Mouse (Mus musculus) bone marrow, adult 2 months (tissue): ENCODE measurements around the gene Pex12. TPM values are rescaled to one million over a fixed set of nuclear protein-coding genes. Genes with fewer than 3 reads are reported as not detected.
"Not testable (repeated sequence)": the region's sequence is repeated elsewhere in the genome, so short reads cannot be mapped to it uniquely, and the experiment has no call there.

Experiments used
- H3K27ac ChIP-seq: fragments of 200-500 bp; 2 replicates; pipeline ENCODE4 v1.5.1; 2012; ENCODE audit warnings: low read depth, mild to moderate bottlenecking, control low read depth, inconsistent platforms, low read length; ENCODE audit not compliant: control insufficient read depth, poor library complexity, insufficient read depth
- H3K4me1 ChIP-seq: fragments of 200-500 bp; 2 replicates; pipeline ENCODE4 v1.6.1; 2011; ENCODE audit warnings: low read length; ENCODE audit not compliant: control insufficient read depth, insufficient read depth
- H3K4me3 ChIP-seq: fragments of 200-500 bp; replicated peaks from 2 replicates; pipeline ENCODE3; 2011; ENCODE audit warnings: mild to moderate bottlenecking, low read depth, low read length, control low read depth; ENCODE audit not compliant: control insufficient read depth
- CTCF ChIP-seq: fragments of 200-500 bp; IDR thresholded peaks from 2 replicates; pipeline ENCODE4 v1.5.1; 2011; ENCODE audit warnings: low read length, control low read depth; ENCODE audit not compliant: control insufficient read depth, insufficient read depth
- POLR2A ChIP-seq: fragments of 200-500 bp; IDR thresholded peaks from 2 replicates; pipeline ENCODE4 v1.6.1; 2011; ENCODE audit warnings: low read depth, mild to moderate bottlenecking, control low read depth, low read length, borderline replicate concordance; ENCODE audit not compliant: control insufficient read depth
- WGBS: fragments of 180-500 bp; shearing (Covaris S2); methylation state at CpG from one replicate; pipeline ENCODE4 v1.1.7; 2018; 5-methylcytosine and 5-hydroxymethylcytosine counted together
- polyA plus RNA-seq: library from polyadenylated mRNA; stranded (reverse); fragments of >200 nt; gene quantifications from 2 replicates; pipeline ENCODE4 v1.2.4, GENCODE M21; 2011; ENCODE audit warnings: low replicate concordance; ENCODE audit not compliant: missing spikeins, insufficient read depth, insufficient read length

The Pex12 gene
- polyA plus RNA-seq, 1 experiment = 7.3 TPM

DNA sequence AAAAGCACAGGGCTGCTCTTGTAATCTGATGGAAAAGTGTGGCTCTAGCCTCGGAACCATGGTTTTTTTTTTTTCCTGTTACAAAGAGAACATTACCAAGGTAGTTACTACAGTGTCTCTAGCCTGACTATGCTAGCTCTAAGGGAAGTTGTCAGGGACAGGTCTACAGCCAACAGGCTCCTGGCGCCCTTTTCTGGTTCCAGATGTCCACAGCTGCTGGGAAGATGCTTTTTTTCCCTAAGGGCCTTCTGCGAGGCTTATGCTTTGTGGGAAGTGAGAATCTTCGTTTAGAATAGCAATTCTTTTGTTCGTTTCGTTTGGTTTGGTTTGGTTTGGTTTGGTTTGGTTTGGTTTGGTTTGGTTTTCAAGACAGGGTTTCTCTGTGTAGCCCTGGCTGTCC lies 22.7 kb downstream of the Pex12 start:
- 76% methylated on average over 6 of the region's 6 CpGs for WGBS
- H3K4me1 ChIP-seq = no peaks in the 10 kb centered on the region; the same call in 1 of the 2 replicates
- no peak overlapping the region for H3K27ac ChIP-seq
- H3K4me3 ChIP-seq = no peak overlapping the region
- no peak for TF ChIP-seq CTCF

DNA sequence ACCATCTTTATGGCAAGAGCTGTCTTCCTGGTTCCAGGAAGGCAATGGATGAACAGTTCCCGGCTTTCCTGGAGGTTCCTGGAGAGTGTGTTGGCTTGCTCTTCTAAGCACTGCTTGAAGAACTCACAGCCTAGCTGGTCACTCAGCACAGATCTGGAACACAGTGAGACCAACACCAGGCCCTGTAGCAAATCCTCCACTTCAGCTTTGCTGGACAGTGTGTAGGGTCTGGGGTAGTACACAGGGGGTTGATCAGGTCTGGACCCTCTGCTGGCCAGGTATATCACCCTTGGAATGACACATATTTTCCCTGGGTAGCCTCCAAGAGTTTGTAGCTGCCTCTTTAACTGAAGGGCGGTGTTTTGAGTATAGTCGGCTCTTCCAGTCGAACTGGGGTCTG lies 23.4 kb downstream of the Pex12 start:
- TF ChIP-seq CTCF (no peak), POLR2A (no peak)
- H3K27ac ChIP-seq = no peak overlapping the region
- no peaks in the 10 kb centered on the region; the same call in 1 of the 2 replicates for H3K4me1 ChIP-seq
- no peak overlapping the region for H3K4me3 ChIP-seq
- WGBS = 86% methylated on average over 4 of the region's 4 CpGs

DNA sequence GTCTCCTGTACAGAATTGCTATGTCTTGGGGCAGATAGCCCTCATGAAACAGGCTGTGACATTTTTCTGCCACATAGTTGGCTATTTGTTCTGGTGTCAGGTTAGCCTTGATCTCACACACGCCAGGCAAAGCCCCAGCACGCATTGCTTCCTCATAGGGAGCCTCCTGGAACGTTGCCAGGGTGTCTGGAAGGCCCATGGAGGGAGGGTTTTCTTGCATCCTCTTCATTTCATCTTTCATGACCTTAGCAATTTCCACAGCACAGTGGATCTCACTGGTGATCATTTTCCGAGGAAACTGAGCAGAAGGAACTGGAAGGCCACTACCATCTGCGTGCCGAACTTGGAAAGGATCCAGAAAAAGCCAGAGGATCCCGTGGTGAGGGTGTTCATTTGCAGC lies 26.1 kb downstream of the Pex12 start:
- Histone ChIP-seq H3K27ac (no peak overlapping the region), H3K4me3 (no peak overlapping the region), H3K4me1 (no peaks in the 10 kb centered on the region)
- WGBS = 71% methylated on average over 7 of the region's 7 CpGs
- TF ChIP-seq POLR2A = no peak

DNA sequence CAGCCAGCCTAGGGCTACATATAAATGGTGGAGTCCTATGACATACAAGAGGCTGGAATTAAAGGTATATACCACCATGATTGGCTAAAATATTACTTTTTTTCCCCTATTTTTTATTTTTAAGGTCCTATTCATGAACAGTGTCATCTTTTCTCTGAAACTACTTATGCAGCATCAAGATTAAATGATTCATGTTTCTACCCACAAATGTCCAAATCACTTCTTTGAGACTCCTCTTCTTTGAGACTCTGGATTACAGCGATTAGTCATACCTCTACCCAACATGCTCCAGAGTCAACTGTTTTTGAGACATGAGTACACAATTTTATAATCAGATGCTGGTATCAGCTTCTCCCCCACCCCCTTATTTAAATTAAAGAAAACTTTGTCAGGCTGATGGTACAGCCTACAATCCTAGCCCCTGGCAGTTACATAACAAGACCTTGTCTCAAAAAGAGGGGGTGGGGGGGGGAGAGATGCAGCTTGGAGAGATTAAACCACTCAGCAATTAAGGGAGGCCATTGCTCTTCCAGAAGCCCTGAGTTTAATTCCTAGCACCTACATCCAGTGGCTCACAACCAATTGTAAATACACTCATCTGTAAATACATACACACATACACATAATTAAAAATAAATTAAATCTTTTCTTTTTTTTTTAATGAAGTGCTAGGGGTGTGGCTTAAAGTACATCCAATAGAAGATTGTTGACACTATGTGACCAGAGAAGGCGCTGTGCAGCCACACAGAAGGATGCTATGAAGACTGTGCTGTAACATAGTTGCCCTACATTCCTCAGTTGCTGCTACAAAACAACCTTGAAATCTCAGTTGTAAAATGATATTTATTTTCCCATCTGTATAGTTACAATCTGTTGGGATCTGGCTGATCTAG lies 30.2 kb downstream of the Pex12 start:
- Histone ChIP-seq H3K4me3 (no peak overlapping the region), H3K4me1 (no peaks in the 10 kb centered on the region), H3K27ac (no peak overlapping the region)
- WGBS = 18% methylated on average over 2 of the region's 2 CpGs
- TF ChIP-seq POLR2A (no peak), CTCF (no peak)

DNA sequence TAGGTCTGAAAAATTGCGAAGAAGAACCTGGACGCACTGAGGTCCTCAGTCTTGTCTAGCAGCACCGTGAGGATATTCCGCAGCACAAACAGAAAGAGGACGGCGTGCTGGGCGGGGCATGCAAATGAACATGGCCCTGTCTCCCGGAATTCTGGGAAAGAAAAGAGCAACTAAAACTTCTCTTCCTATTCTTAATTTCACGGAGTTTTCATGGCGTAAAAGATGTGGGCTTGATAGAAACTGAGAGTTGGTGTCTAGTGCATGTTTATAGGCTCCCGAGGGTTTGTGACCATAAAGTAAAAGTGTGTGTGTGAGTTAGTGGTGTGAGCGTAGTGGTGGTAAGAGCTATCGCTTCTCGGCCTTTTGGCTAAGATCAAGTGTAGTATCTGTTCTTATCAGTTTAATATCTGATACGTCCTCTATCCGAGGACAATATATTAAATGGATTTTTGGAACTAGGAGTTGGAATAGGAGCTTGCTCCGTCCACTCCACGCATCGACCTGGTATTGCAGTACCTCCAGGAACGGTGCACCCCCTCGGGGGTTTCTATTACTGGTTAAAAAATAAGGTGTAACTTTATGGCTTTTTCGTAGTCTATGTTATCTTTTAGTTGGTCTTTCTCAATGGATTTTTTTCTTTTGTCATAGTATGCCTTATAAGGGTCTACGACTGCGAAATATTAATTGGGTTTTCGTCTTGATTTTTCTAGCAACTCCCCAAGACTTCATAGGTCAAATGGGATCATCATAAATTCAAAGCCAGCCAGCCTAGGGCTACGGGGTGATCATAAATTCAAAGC lies 31.0 kb downstream of the Pex12 start:
- 0% methylated on average over 26 of the region's 26 CpGs for WGBS
- TF ChIP-seq POLR2A = no peak
- TF ChIP-seq CTCF = no peak
- H3K4me1 ChIP-seq = no peaks in the 10 kb centered on the region
- H3K4me3 ChIP-seq = peak overlapping the region; percentile 98
- H3K27ac ChIP-seq = peak overlapping the region; percentile 59; the same call in 1 of the 2 replicates

DNA sequence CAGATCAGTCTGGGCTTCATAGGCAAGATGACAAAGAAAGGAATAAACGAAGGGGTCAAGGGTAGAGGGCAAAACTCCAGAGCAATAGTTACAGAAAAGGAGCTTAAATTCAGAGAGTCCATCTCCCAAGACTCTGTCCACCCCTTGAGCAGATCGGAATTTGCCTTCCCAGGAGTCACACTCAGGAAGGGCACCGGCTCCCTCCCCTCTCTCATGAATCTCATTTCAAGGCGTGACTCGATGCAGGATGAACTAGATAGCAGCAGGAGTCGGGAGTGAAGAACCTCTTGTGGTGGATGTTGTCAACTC lies 31.6 kb downstream of the Pex12 start:
- WGBS = 5% methylated on average over 6 of the region's 6 CpGs
- no peak for TF ChIP-seq CTCF
- no peak for TF ChIP-seq POLR2A
- H3K4me3 ChIP-seq = peak overlapping the region; percentile 98
- peak overlapping the region; percentile 59; the same call in 1 of the 2 replicates for H3K27ac ChIP-seq
- no peaks in the 10 kb centered on the region for H3K4me1 ChIP-seq

DNA sequence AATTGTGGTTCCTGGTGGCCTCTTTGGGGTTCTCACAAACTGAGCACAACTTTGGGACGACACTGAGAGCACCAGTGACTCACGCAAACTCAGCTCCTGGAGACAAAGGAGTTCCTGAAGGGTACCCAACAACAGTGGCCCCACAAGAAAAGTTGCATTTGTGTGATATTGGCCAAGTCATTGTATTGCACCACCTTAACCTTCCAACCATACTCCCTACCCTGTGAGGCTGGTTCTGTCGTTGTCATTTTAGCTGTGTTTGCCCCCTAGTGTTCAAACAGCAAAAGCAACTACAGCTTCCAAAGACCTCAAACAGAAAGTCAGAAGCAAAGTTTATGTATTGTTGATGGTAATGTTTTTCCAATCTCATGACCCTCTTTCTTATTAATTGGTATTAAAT lies 39.2 kb downstream of the Pex12 start:
- no peaks in the 10 kb centered on the region; the same call in 1 of the 2 replicates for H3K4me1 ChIP-seq
- 33% methylated on average over 3 of the region's 3 CpGs for WGBS
- 0 out of 2 replicates have a peak, but pooled peaks have one; percentile 2 for TF ChIP-seq CTCF
- TF ChIP-seq POLR2A = no peak
- H3K27ac ChIP-seq = peak overlapping the region; percentile 61
- H3K4me3 ChIP-seq = no peak overlapping the region

DNA sequence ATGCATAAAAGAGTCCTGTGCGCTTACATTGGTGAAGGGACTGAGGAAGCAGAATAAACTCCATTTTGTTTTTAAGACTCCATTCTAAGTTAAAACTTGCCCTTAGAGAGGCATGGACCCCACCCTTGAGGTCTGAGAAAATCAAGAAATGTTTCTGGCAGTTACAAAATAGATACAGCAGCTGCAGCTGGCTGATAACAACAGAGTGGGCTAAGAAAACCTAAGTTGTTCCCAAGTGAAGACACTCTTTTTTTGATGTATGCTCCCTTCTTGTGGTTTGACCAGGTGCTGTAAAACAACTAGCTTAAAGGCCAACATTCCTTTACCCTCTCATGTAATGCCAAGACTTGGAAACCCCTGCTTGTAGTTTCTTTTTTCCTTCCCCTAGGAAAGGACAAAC lies 39.7 kb downstream of the Pex12 start:
- WGBS = 81% methylated on average over 1 of the region's 1 CpGs
- Histone ChIP-seq H3K4me3 (no peak overlapping the region), H3K4me1 (no peaks in the 10 kb centered on the region; the same call in 1 of the 2 replicates), H3K27ac (peak overlapping the region; percentile 61; the same call in 1 of the 2 replicates)
- TF ChIP-seq POLR2A (no peak), CTCF (no peak)

DNA sequence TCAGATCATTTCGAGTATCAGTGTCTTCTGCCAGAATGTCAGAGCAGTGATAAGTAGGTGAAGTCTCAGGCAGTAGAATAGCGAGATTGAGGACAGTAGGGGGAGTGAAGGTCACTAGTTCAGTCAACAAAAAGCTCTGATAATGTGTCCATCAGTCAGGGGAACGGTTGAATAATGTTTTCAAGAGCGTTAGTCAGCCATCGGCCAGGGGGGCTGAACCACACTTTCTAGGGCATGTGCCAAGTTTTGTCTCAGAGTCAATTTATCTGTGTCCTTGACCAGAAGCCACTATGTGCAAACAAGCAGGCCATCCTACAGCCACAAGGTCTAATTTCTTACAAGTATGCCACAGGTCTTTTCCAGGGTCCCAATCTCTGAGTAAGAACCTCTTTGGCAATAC lies 45.2 kb downstream of the Pex12 start:
- 58% methylated on average over 5 of the region's 5 CpGs for WGBS
- H3K27ac ChIP-seq, H3K4me1 ChIP-seq, H3K4me3 ChIP-seq: not testable (repeated sequence)
